Mouse (Mus musculus): ENCODE results near the gene 4930524B15Rik. TPM values are rescaled to one million over a fixed set of nuclear protein-coding genes. Genes with fewer than 3 reads are reported as not detected.

4930524B15Rik gene
- total RNA-seq, 2 experiments from 2014 or later, result not detected

DNA sequence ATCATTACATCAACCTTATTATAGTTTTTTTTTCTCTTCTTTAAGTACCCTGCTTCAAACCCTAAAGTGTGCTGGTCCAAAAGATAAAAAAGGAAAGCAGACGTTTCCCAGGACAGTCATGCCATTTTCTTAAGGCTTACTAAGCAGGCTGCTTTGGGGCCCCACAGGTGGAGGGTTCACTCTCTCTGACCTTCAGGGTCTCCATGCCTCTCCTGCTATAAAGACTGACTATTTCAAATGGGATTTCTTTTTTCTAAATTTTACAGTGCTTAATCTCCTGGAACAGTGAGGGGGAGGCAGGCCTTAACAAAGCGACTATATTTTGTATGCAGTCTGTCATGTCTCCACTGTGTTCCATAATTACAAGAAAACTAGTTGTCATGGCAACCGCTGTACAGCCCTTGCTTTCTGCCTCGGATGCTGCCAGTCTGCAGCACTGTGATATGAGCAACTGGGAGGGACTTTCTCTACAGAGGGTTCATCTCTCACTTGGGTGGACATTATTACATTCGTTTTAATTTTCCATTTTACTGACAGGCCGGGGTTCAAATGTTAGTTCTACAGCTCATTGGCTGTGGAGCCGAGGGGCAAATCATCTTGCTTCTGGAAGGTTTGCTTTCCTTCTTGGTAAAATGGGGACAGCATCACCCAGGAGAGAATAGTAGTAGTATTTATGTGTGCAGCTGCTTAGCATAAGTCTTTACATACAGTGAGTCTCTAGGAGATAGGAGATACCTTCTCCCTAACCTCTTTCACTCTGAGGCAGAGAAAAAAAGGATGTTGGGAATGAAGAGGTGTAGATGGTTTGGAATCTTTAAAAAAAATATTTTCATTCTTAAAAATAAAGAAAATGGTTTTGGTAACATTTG, 62.3 kb downstream of the 4930524B15Rik start:
- ATAC-seq (replicated peaks; ENCODE audit: low FRiP score, low TSS enrichment, poor library complexity, severe bottlenecking), result no peak

DNA sequence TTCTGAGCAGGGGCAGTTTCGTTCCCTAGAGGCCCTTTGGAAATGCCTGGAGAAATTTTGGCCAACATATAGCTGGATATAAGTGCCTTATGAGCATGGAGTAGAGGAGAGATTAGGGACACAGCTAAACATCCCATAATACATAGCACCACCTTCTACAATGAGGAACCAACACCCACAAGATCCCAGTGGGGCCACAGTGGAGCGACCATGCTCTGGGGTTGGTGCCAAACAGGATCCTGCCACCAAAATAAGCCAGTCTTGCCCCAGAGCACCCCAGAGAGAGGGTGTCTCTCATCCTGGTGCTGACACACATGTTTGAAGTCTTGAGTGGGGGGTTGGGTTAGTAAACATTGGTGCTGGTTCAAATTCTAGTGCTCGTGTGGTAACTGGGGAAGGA, 63.2 kb downstream of the 4930524B15Rik start:
- ATAC-seq (replicated peaks; ENCODE audit: low FRiP score, low TSS enrichment, poor library complexity, severe bottlenecking), result no peak

Other genes with a start within 250 kb of the 4930524B15Rik start
- 9.9 and 10.2 TPM in 2 replicates for gene Cpeb4, start 93.4 kb upstream of the 4930524B15Rik start, total RNA-seq (2014; fragmentation: Nextera tagmentation)
- gene Cpeb4, start 93.4 kb upstream of the 4930524B15Rik start, total RNA-seq (2017), result 8.7 and 13.2 TPM in 2 replicates
- 1.0 and 1.9 TPM in 2 replicates for gene Nsg2, start 34.9 kb downstream of the 4930524B15Rik start, total RNA-seq (2014; fragmentation: Nextera tagmentation)
- 0.52 and 0.88 TPM in 2 replicates for gene Nsg2, start 34.9 kb downstream of the 4930524B15Rik start, total RNA-seq (2017)
- gene Il9r, start 234.7 kb downstream of the 4930524B15Rik start, total RNA-seq (2014; fragmentation: Nextera tagmentation), result not detected in 2 replicates
- gene Il9r, start 234.7 kb downstream of the 4930524B15Rik start, total RNA-seq (2017), result 0.19 TPM in 1 of 2 replicates, not detected in the other
- gene Snrnp25, start 239.8 kb downstream of the 4930524B15Rik start, total RNA-seq (2014; fragmentation: Nextera tagmentation), result 44.9 and 56.4 TPM in 2 replicates
- gene Snrnp25, start 239.8 kb downstream of the 4930524B15Rik start, total RNA-seq (2017), result 42.0 and 59.1 TPM in 2 replicates